Mouse (Mus musculus): ENCODE data around the gene Hypk. TPM values are rescaled to one million over a fixed set of nuclear protein-coding genes. Genes with fewer than 3 reads are reported as not detected.

Gene Hypk
- polyA plus RNA-seq (2015; fragmentation: Nextera tagmentation; extraction: Ambion mirVana), result 88.6 and 101 TPM in 2 replicates

GRCm38 (mm10) chr2:121452990-121453389 lies at the start of gene Hypk:
TSS of gene Hypk (plus strand) at chr2:121453290.
- H3K27me3 ChIP-seq (replicated peaks), result no peaks in the 10 kb centered on the region
- no peak within 1 kb of the TSS for H3K4me3 ChIP-seq (replicated peaks)
- peaks cover 12% of the 10 kb centered on the region; the same call in 1 of the 2 replicates for H3K4me1 ChIP-seq (replicated peaks)
- H3K36me3 ChIP-seq, result peaks cover 9% of the 10 kb centered on the region
- H3K27ac ChIP-seq, result no peak within 1 kb of the TSS
- no peak for ATAC-seq
- H3K9me3 ChIP-seq, result no peaks in the 10 kb centered on the region
- no peak within 1 kb of the TSS for H3K9ac ChIP-seq
- WGBS, result 60% methylated on average over 4 of the region's 4 CpGs
- H3K4me2 ChIP-seq (replicated peaks), result no peak within 1 kb of the TSS

DNA sequence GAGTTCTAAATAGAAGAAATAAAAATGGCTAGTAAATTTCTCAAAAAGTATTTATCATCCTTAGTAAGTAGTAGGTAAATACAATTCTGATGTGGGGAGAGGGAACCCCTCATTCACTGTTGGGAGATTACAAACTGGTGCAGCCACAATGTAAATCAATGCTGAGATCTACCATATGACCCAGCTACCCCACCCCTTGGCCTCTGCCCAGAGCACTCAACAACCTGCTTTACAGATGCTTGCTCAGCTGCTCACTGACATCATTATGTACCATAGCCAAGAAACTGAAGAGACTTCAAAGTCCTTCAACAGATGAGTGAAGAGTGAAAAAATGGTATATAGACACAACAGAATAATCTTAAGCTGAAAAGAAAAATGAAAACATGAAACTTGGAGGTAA lies 49.8 kb upstream of the Hypk start:
- Histone ChIP-seq H3K4me2 (replicated peaks) (no peak overlapping the region), H3K9me3 (no peaks in the 10 kb centered on the region), H3K4me3 (replicated peaks) (no peak overlapping the region), H3K27me3 (replicated peaks) (no peaks in the 10 kb centered on the region), H3K9ac (no peak overlapping the region), H3K4me1 (replicated peaks) (no peaks in the 10 kb centered on the region), H3K27ac (no peak overlapping the region), H3K36me3 (no peaks in the 10 kb centered on the region)
- no peak for ATAC-seq

GRCm38 (mm10) chr2:121408160-121408559 lies 44.9 kb upstream of the Hypk start:
- no peaks in the 10 kb centered on the region for H3K36me3 ChIP-seq
- H3K4me2 ChIP-seq (replicated peaks), result no peak overlapping the region
- no peaks in the 10 kb centered on the region for H3K9me3 ChIP-seq
- no peaks in the 10 kb centered on the region for H3K4me1 ChIP-seq (replicated peaks)
- no peak overlapping the region for H3K4me3 ChIP-seq (replicated peaks)
- H3K27ac ChIP-seq, result no peak overlapping the region
- 38% methylated on average over 4 of the region's 4 CpGs for WGBS
- H3K9ac ChIP-seq, result no peak overlapping the region
- no peaks in the 10 kb centered on the region for H3K27me3 ChIP-seq (replicated peaks)
- peak; percentile 29; the same call in 1 of the 2 replicates for ATAC-seq

DNA sequence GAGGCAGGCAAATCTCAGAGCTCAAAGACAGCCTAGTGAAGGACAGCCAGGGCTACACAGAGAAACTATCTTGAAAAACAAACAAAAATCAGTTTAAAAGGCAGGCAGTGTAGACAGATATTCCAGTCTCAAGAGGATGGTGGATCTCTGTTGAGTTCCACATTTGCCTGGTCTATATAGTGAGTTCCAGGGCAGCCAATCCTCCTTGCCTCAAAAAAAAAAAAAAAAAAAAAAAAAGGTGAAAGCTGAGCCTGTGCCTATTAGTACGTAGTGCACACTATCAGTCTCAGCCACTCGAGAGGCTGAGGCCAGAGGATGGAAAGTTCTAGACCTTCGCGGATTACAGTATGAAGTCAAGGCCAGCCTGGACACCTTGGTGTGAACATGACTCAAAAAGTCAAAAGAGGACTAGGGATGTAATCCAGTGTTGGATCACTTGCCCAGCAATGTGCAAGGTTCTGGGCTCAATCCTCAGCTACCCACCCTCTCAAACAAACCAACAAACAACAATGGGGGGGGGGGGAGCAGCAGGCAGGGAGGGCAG lies 40.2 kb upstream of the Hypk start:
- peak overlapping the region; percentile 97 for H3K27ac ChIP-seq
- H3K36me3 ChIP-seq, result no peaks in the 10 kb centered on the region
- H3K9me3 ChIP-seq, result no peaks in the 10 kb centered on the region
- peak overlapping the region; percentile 73 for H3K4me2 ChIP-seq (replicated peaks)
- H3K27me3 ChIP-seq (replicated peaks), result no peaks in the 10 kb centered on the region
- peaks cover 7% of the 10 kb centered on the region; the same call in 1 of the 2 replicates for H3K4me1 ChIP-seq (replicated peaks)
- peak overlapping the region; percentile 98 for H3K4me3 ChIP-seq (replicated peaks)
- ATAC-seq, result peak; percentile 2; the same call in 1 of the 2 replicates
- WGBS, result 8% methylated on average over 4 of the region's 4 CpGs
- peak overlapping the region; percentile 68 for H3K9ac ChIP-seq

GRCm38 (mm10) chr2:121413387-121414042 lies 39.6 kb upstream of the Hypk start, which contains the start of the genes Pdia3 and Catsper2:
TSS of gene Pdia3 (plus strand) at chr2:121413775.
TSS of gene Catsper2 (minus strand) at chr2:121413792.
- WGBS, result under 1% methylated on average over 68 of the region's 68 CpGs
- H3K4me2 ChIP-seq (replicated peaks), result peak within 1 kb of the TSS; percentile 73
- no peaks in the 10 kb centered on the region for H3K27me3 ChIP-seq (replicated peaks)
- H3K36me3 ChIP-seq, result no peaks in the 10 kb centered on the region
- peaks cover 7% of the 10 kb centered on the region; the same call in 1 of the 2 replicates for H3K4me1 ChIP-seq (replicated peaks)
- ATAC-seq, result peak; percentile 100
- peak within 1 kb of the TSS; percentile 98 for H3K4me3 ChIP-seq (replicated peaks)
- H3K9me3 ChIP-seq, result no peaks in the 10 kb centered on the region
- H3K27ac ChIP-seq, result peak within 1 kb of the TSS; percentile 97
- H3K9ac ChIP-seq, result peak within 1 kb of the TSS; percentile 99

DNA sequence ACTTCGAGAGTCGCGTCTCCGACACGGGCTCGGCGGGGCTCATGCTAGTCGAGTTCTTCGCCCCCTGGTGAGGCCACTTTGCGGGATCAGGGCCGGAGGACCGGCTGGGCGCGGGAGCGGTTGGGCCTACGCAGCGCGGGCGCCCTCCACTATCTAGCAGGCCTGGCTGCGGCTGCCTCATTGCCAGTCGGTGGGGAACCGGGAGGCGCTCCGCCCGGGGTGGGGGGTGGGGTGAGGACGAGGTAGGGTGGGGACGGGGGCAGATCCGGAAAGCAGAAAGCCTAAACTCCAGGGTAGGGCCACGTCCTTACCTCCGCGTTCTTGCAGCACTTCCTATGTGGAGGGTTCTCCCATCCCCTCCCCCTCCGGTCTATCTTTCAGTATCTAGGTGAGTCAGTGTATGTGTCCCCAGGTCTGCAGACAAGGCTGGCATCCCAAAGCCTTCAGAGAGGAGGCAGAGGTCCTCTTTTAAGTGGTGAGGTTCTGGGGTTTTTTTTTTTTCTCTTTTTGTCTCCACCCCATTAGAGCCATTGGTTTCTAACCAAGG lies 38.9 kb upstream of the Hypk start:
- ATAC-seq, result peak; percentile 65
- peaks cover 11% of the 10 kb centered on the region; the same call in 1 of the 2 replicates for H3K4me1 ChIP-seq (replicated peaks)
- H3K9ac ChIP-seq, result peak overlapping the region; percentile 99
- peak overlapping the region; percentile 98 for H3K4me3 ChIP-seq (replicated peaks)
- peak overlapping the region; percentile 97 for H3K27ac ChIP-seq
- H3K27me3 ChIP-seq (replicated peaks), result no peaks in the 10 kb centered on the region
- no peaks in the 10 kb centered on the region; the same call in 1 of the 2 replicates for H3K36me3 ChIP-seq
- WGBS, result under 1% methylated on average over 32 of the region's 32 CpGs
- H3K9me3 ChIP-seq, result no peaks in the 10 kb centered on the region
- H3K4me2 ChIP-seq (replicated peaks), result peak overlapping the region; percentile 56

DNA sequence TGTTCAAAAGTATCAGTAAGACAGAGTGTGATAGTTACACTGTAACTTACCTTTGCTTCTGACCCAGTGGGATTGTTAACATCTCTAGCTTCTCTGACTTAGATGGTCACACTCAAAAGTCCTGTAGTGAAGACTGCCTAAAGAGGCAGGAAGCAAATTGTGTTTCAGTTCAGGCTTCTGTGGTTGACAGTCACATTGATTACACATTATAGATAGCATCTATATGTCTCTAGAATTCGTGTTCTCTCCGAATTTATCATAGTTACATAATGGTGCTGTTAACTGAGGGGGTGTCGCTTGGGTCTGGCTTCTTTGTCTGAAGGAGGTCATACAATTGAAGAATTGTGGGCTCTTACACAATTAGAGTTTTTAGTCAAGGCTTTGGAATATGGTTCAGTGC lies 38.0 kb upstream of the Hypk start:
- Histone ChIP-seq H3K4me3 (replicated peaks) (peak overlapping the region; percentile 98), H3K4me2 (replicated peaks) (peak overlapping the region; percentile 56), H3K9ac (peak overlapping the region; percentile 99), H3K4me1 (replicated peaks) (peaks cover 11% of the 10 kb centered on the region; the same call in 1 of the 2 replicates), H3K27ac (no peak overlapping the region), H3K9me3 (no peaks in the 10 kb centered on the region), H3K36me3 (peaks cover 3% of the 10 kb centered on the region; the same call in 1 of the 2 replicates), H3K27me3 (replicated peaks) (no peaks in the 10 kb centered on the region)
- 52% methylated on average over 3 of the region's 3 CpGs for WGBS
- no peak for ATAC-seq

DNA sequence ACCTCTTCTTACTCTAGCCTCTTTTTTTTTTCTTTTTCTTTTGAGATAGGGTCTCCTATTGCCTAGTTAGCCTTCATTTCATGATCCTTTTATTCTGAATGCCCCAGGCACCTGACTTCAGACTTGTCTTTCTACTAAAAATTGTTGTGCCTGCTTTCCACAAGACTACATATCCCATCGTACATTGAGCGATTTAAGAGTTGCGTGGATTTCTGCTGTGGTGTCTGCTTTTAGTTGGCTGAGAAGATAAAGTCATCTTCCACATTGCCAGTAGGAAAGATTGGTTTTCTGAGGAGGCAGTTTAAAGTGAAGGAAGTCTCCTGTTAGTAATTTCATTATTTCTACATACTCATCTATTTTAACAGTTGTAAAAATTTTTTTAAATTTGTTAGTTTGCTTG lies 37.5 kb upstream of the Hypk start:
- ATAC-seq, result no peak
- no peak overlapping the region for H3K27ac ChIP-seq

GRCm38 (mm10) chr2:121416356-121416755 lies 36.7 kb upstream of the Hypk start:
- H3K9me3 ChIP-seq, result no peaks in the 10 kb centered on the region
- H3K9ac ChIP-seq, result no peak overlapping the region
- no peak for ATAC-seq
- peaks cover 3% of the 10 kb centered on the region; the same call in 1 of the 2 replicates for H3K36me3 ChIP-seq
- peaks cover 11% of the 10 kb centered on the region; the same call in 1 of the 2 replicates for H3K4me1 ChIP-seq (replicated peaks)
- no peak overlapping the region for H3K27ac ChIP-seq
- H3K4me2 ChIP-seq (replicated peaks), result peak overlapping the region; percentile 56
- 80% methylated on average over 6 of the region's 6 CpGs for WGBS
- no peak overlapping the region for H3K4me3 ChIP-seq (replicated peaks)
- no peaks in the 10 kb centered on the region for H3K27me3 ChIP-seq (replicated peaks)

More for the DNA sequence above, 37.5 kb upstream of the Hypk start:
- no peaks in the 10 kb centered on the region for H3K27me3 ChIP-seq (replicated peaks)
- peak overlapping the region; percentile 18; the same call in 1 of the 2 replicates for H3K9ac ChIP-seq
- no peaks in the 10 kb centered on the region for H3K9me3 ChIP-seq
- H3K4me1 ChIP-seq (replicated peaks), result peaks cover 11% of the 10 kb centered on the region; the same call in 1 of the 2 replicates
- peak overlapping the region; percentile 98 for H3K4me3 ChIP-seq (replicated peaks)
- peak overlapping the region; percentile 56 for H3K4me2 ChIP-seq (replicated peaks)
- WGBS, result 81% methylated on average over 3 of the region's 3 CpGs
- peaks cover 3% of the 10 kb centered on the region; the same call in 1 of the 2 replicates for H3K36me3 ChIP-seq

- ATAC-seq, result no peak
- Histone ChIP-seq H3K9me3 (no peaks in the 10 kb centered on the region), H3K9ac (no peak overlapping the region), H3K4me2 (replicated peaks) (no peak overlapping the region), H3K36me3 (peaks cover 8% of the 10 kb centered on the region; the same call in 1 of the 2 replicates), H3K27me3 (replicated peaks) (no peaks in the 10 kb centered on the region), H3K4me3 (replicated peaks) (no peak overlapping the region), H3K4me1 (replicated peaks) (peaks cover 11% of the 10 kb centered on the region; the same call in 1 of the 2 replicates), H3K27ac (no peak overlapping the region)
- WGBS, result 75% methylated on average over 3 of the region's 3 CpGs
Observed at GRCm38 (mm10) chr2:121418476-121418875, 34.6 kb upstream of the Hypk start.

- 90% methylated on average over 2 of the region's 2 CpGs for WGBS
- Histone ChIP-seq H3K9me3 (no peaks in the 10 kb centered on the region), H3K36me3 (peaks cover 8% of the 10 kb centered on the region; the same call in 1 of the 2 replicates), H3K27me3 (replicated peaks) (no peaks in the 10 kb centered on the region), H3K9ac (no peak overlapping the region), H3K4me2 (replicated peaks) (no peak overlapping the region), H3K4me3 (replicated peaks) (no peak overlapping the region), H3K27ac (no peak overlapping the region), H3K4me1 (replicated peaks) (0 out of 2 replicates have a peak, but pooled peaks cover 3% of the 10 kb centered on the region)
- no peak for ATAC-seq
Observed at GRCm38 (mm10) chr2:121423166-121423565, 29.9 kb upstream of the Hypk start.

GRCm38 (mm10) chr2:121425890-121426289 lies 27.2 kb upstream of the Hypk start:
- Histone ChIP-seq H3K4me2 (replicated peaks) (no peak overlapping the region), H3K27me3 (replicated peaks) (no peaks in the 10 kb centered on the region), H3K9ac (no peak overlapping the region), H3K36me3 (peaks cover 15% of the 10 kb centered on the region), H3K27ac (no peak overlapping the region), H3K9me3 (no peaks in the 10 kb centered on the region), H3K4me1 (replicated peaks) (no peaks in the 10 kb centered on the region), H3K4me3 (replicated peaks) (no peak overlapping the region)
- ATAC-seq, result no peak
- WGBS, result 92% methylated on average over 2 of the region's 2 CpGs

All from intestine, embryonic 15.5 days (tissue).